Mouse (Mus musculus) myocyte (in vitro differentiated cells): ENCODE data around the gene Lig1. TPM values are rescaled to one million over a fixed set of nuclear protein-coding genes. Genes with fewer than 3 reads are reported as not detected.
A peak's percentile ranks its signal among the peaks of the same experiment; 100 is the strongest.

ENCODE experiments used
- H3K27me3 ChIP-seq: one replicate; pipeline ENCODE4 v1.6.1; 2011; ENCODE audit not compliant: control insufficient read depth, insufficient read depth, insufficient read length
- H3K36me3 ChIP-seq: one replicate; pipeline ENCODE4 v1.6.1; 2011; ENCODE audit not compliant: control insufficient read depth, insufficient read depth
- H3K4me2 ChIP-seq: one replicate; pipeline ENCODE4 v1.6.1; 2011; ENCODE audit warnings: low read depth, control low read depth
- H3K4me3 ChIP-seq: one replicate; pipeline ENCODE4 v1.5.1; 2011; ENCODE audit warnings: mild to moderate bottlenecking, control low read depth, moderate library complexity
- H3K79me2 ChIP-seq: one replicate; pipeline ENCODE4 v1.6.1; 2011; ENCODE audit not compliant: control insufficient read depth, insufficient read depth
- H3ac ChIP-seq: one replicate; pipeline ENCODE4 v1.6.1; 2011; ENCODE audit not compliant: control insufficient read depth, insufficient read length
- CEBPB ChIP-seq: IDR thresholded peaks from 2 replicates; pipeline ENCODE4 v1.6.1; 2011; ENCODE audit warnings: mild to moderate bottlenecking, moderate library complexity; ENCODE audit not compliant: poor library complexity, insufficient read depth, severe bottlenecking
- E2F4 ChIP-seq: IDR thresholded peaks from one replicate; pipeline ENCODE4 v1.6.1; 2011; ENCODE audit warnings: mild to moderate bottlenecking, control low read depth, moderate library complexity; ENCODE audit not compliant: insufficient read depth
- MAX ChIP-seq: IDR thresholded peaks from one replicate; pipeline ENCODE4 v1.6.1; 2011; ENCODE audit warnings: low read depth, mild to moderate bottlenecking, control low read depth
- MYOD1 ChIP-seq, 3 experiments: IDR thresholded peaks; one replicate each; pipeline ENCODE4 v1.6.1; 2011; ENCODE audit warnings: control low read depth in 2 of 3, low read depth in 2 of 3, mild to moderate bottlenecking in 2 of 3, moderate library complexity in 1 of 3; ENCODE audit not compliant: insufficient read length in 2 of 3, control insufficient read depth in 1 of 3
- MYOG ChIP-seq, 3 experiments: IDR thresholded peaks; one replicate each; pipeline ENCODE4 v1.6.1; 2011; ENCODE audit warnings: control low read depth in 2 of 3, low read depth in 2 of 3, mild to moderate bottlenecking in 2 of 3; ENCODE audit not compliant: insufficient read length in 2 of 3, control insufficient read depth in 1 of 3, insufficient read depth in 1 of 3
- POLR2A ChIP-seq: IDR thresholded peaks from one replicate; pipeline ENCODE4 v1.6.1; 2011; ENCODE audit warnings: low read depth, mild to moderate bottlenecking, control low read depth, moderate library complexity; ENCODE audit not compliant: insufficient read length
- POLR2AphosphoS2 ChIP-seq: IDR thresholded peaks from one replicate; pipeline ENCODE4 v1.6.1; 2011; ENCODE audit warnings: low read depth, control low read depth; ENCODE audit not compliant: insufficient read length
- REST ChIP-seq: IDR thresholded peaks from one replicate; pipeline ENCODE4 v1.6.1; 2011; ENCODE audit warnings: mild to moderate bottlenecking, control low read depth, moderate library complexity; ENCODE audit not compliant: insufficient read depth, insufficient read length
- SRF ChIP-seq: IDR thresholded peaks from one replicate; pipeline ENCODE4 v1.6.1; 2011; ENCODE audit warnings: low read depth; ENCODE audit not compliant: control insufficient read depth, insufficient read length
- TCF12 ChIP-seq: IDR thresholded peaks from one replicate; pipeline ENCODE4 v1.6.1; 2011; ENCODE audit warnings: mild to moderate bottlenecking, control low read depth; ENCODE audit not compliant: poor library complexity, insufficient read depth, severe bottlenecking
- TCF3 ChIP-seq: IDR thresholded peaks from one replicate; pipeline ENCODE4 v1.6.1; 2011; ENCODE audit warnings: low read depth, control low read depth; ENCODE audit not compliant: insufficient read length
- USF1 ChIP-seq: IDR thresholded peaks from one replicate; pipeline ENCODE4 v1.6.1; 2011; ENCODE audit warnings: low read depth, mild to moderate bottlenecking, control low read depth, moderate library complexity
- polyA plus RNA-seq: library from polyadenylated mRNA; unstranded; fragments of >200 nt; fragmentation: generic; extraction: Trizol; gene quantifications from one replicate; pipeline ENCODE4 v1.2.1, GENCODE M21; 2012; ENCODE audit warnings: missing spikeins

Lig1 gene
- polyA plus RNA-seq, result 17.5 TPM

DNA sequence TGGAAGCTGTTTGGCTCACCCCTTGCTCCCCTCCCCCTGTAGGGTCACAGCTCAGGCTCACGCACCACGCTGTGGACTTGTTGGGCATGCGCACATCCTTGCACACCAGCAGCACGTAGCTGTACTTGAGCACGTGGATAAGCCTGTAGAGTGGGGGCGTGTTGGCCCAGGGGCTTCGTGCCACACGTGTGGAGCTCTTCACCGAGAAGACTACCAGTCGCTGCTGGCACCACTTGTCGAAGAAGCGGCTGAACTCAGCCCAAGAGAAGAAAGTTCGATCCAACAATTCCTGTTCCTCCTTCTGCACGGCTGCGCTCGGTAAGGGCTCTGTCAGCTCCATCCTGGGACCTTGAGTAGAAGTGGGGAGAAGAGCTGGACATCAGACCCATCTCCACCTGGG is at the start of gene Lig1:
Gene Lig1 (plus strand): TSS at position 203 of the 400 bp plus-strand sequence.
- H3K4me3 ChIP-seq, result peak within 1 kb of the TSS; percentile 52
- H3ac ChIP-seq, result peak within 1 kb of the TSS; percentile 55
- no peaks in the 10 kb centered on the region for H3K27me3 ChIP-seq
- peaks cover 9% of the 10 kb centered on the region for H3K79me2 ChIP-seq
- H3K36me3 ChIP-seq, result peaks cover 5% of the 10 kb centered on the region
- peak within 1 kb of the TSS; percentile 83 for H3K4me2 ChIP-seq
- no peak for TF ChIP-seq SRF
- no peak for TF ChIP-seq CEBPB
- no peak for TF ChIP-seq POLR2A
- TF ChIP-seq TCF12, result no peak
- TF ChIP-seq USF1, result no peak

DNA sequence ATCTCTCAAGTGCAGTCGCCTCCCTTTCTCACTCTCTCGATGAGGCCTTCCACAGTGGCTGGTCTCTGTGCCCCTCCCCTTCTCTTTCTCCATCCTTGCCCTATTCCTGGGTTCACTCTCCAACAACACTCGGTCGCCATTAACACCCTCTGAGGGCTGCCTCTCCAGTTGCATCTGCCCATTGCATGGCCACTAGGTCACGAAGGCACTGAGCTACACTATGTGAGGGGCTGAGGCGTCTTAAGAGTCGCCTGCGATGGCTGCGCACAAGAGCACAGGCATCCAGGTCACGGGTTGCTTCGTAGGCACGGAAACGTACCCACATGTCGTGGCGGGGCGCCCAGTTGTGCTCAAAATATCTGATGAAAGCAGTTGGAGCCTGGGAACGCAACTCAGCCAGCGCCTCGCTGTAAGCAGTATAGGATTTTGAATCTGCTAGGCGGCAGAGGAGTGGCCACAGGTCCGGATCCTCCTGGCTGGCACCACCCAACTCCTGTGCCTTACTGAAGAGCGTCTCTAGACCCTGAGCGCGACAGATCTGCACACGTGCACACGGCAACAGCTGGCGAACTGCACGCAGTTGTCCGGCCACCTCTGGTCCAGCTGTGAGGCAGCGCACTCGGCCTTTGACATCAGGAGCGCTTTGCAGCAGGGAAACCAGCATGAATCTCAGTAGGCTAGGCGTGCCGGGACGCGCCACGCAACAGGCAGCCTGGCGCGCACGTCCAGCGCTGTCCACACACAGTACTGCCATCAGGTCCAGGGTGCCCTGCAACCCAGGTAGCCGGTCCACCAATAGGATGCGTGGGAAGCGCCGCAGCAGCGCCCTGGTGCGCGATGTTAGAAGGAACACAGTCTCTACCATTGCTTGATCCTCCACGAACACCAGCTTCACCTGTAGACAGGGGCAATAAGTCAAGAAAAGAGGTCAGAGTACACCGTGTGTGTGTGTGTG is 16.1 kb upstream of the Lig1 start:
- H3K36me3 ChIP-seq, result no peaks in the 10 kb centered on the region
- no peak overlapping the region for H3K4me3 ChIP-seq
- H3K4me2 ChIP-seq, result no peak overlapping the region

DNA sequence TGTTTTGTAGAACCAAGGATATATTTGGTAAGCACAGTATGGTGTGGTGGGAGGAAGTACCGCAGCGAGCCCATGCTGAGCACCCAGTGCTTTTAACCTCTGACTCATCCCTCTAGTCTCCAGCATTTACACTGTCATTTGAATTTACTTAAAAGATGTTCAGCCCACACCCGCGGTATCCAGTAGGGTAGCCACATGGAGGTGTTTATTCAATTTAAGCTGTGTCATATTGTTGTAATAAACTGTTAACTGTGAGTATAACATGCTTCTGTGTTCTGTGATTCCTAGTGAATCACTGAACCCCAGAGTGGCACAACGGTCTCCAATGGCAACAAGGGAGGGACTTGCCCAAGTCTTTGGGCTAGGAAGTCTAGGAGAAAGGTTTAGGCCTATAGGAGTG is 13.2 kb upstream of the Lig1 start:
- Histone ChIP-seq H3K27me3 (no peaks in the 10 kb centered on the region), H3K36me3 (no peaks in the 10 kb centered on the region), H3K4me2 (no peak overlapping the region), H3K79me2 (no peaks in the 10 kb centered on the region), H3ac (no peak overlapping the region), H3K4me3 (no peak overlapping the region)
- TF ChIP-seq MYOG (IDR thresholded peaks at IDR 0.05; ENCODE audit: control insufficient read depth in 1 of 3, insufficient read depth in 1 of 3, insufficient read length in 2 of 3, low read depth in 2 of 3) (no peak), USF1 (no peak), TCF3 (no peak), POLR2A (no peak), MYOD1 (IDR thresholded peaks at IDR 0.05; ENCODE audit: control insufficient read depth in 1 of 3, insufficient read length in 2 of 3, low read depth in 2 of 3) (no peak), MAX (no peak), SRF (no peak), POLR2AphosphoS2 (no peak), REST (no peak), E2F4 (no peak), CEBPB (no peak), TCF12 (no peak)

More for the DNA sequence above, 16.1 kb upstream of the Lig1 start:
- TF ChIP-seq MYOG (IDR thresholded peaks at IDR 0.05; ENCODE audit: control insufficient read depth in 1 of 3, insufficient read depth in 1 of 3, insufficient read length in 2 of 3, low read depth in 2 of 3) (no peak), E2F4 (no peak)
- Histone ChIP-seq H3K79me2 (no peaks in the 10 kb centered on the region), H3ac (no peak overlapping the region), H3K27me3 (no peaks in the 10 kb centered on the region)

DNA sequence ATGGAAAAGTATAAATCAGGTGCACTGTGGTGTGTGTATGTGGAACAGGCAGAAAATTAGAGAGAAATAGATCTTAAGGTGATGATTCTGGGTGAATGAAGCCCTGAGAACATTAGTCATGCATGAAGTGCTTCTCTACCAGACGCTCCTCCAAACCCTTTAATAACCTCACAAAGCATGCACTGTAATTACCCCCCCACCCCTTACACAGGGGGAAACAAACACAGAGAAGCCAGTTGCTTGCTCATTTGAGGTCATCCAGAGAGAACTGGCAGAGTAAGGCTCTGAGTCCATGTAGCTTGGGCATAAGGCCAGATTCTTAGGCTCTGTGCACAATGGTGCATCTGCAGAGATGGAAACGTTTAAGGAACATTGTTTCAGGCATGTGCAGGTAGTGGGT is 12.7 kb upstream of the Lig1 start:
- Histone ChIP-seq H3ac (no peak overlapping the region), H3K4me2 (no peak overlapping the region), H3K36me3 (no peaks in the 10 kb centered on the region), H3K4me3 (no peak overlapping the region), H3K79me2 (no peaks in the 10 kb centered on the region), H3K27me3 (no peaks in the 10 kb centered on the region)
- no peak for TF ChIP-seq USF1
- TF ChIP-seq E2F4, result no peak
- TF ChIP-seq MYOG (IDR thresholded peaks at IDR 0.05; ENCODE audit: control insufficient read depth in 1 of 3, insufficient read depth in 1 of 3, insufficient read length in 2 of 3, low read depth in 2 of 3), result no peak
- TF ChIP-seq REST, result no peak
- TF ChIP-seq TCF3, result no peak
- TF ChIP-seq MYOD1 (IDR thresholded peaks at IDR 0.05; ENCODE audit: control insufficient read depth in 1 of 3, insufficient read length in 2 of 3, low read depth in 2 of 3), result no peak
- no peak for TF ChIP-seq MAX
- TF ChIP-seq TCF12, result no peak
- TF ChIP-seq SRF, result no peak
- TF ChIP-seq POLR2AphosphoS2, result no peak
- TF ChIP-seq POLR2A, result no peak
- no peak for TF ChIP-seq CEBPB

DNA sequence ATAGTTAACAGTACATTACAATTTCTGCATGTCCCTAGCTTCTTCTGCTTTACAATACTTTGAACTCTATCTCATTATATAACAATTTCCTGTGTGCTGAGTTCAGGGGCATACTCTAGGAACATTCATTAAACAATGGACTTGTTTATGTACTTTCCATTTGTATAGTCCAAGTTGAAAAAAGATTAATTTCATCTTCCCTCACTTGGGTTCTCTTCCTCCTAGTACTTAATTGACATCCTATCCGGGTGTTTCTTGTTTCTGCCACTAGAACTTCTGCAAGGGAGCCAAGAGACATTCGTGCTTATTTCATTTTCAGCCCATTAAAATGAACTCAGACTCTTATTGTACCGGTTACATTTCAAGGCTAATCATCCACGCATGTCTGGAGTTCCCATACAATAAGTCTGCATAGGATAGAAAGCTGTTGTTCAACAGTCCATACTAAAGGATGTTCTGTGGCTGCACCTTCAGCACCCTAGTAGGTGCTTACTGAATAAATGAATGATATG is 8.3 kb upstream of the Lig1 start:
- H3K27me3 ChIP-seq, result no peaks in the 10 kb centered on the region
- H3K36me3 ChIP-seq, result peaks cover 5% of the 10 kb centered on the region

More for the DNA sequence above, 8.3 kb upstream of the Lig1 start:
- Histone ChIP-seq H3K4me3 (no peak overlapping the region), H3K4me2 (no peak overlapping the region), H3ac (no peak overlapping the region), H3K79me2 (no peaks in the 10 kb centered on the region)
- TF ChIP-seq TCF3, result no peak
